Mouse (Mus musculus): ENCODE measurements around the gene Tuba3b.

- TF ChIP-seq CTCF (conservative IDR thresholded peaks at IDR 0.05; ENCODE audit: low read length) (no peak), NANOG (IDR thresholded peaks at IDR 0.05; ENCODE audit: borderline replicate concordance, low read length) (no peak)
These were observed 35.8 kb upstream of the Tuba3b start for GRCm38 (mm10) chr6:145579761-145580160.

Measured in E14TG2a.4 (cell line).